Mouse (Mus musculus) heart, adult 2 months (tissue): ENCODE data around the gene Prmt1. TPM values are rescaled to one million over a fixed set of nuclear protein-coding genes. Genes with fewer than 3 reads are reported as not detected.

Source experiments
- DNase-seq, 2 experiments: peaks; one replicate each; pipeline ENCODE4 v3.0.0; 2021
- H3K27ac ChIP-seq: fragments of 200-600 bp; 2 replicates; pipeline ENCODE4 v1.8.1; 2022
- H3K27me3 ChIP-seq: fragments of 200-500 bp; 2 replicates; pipeline ENCODE4 v1.6.1; 2012; ENCODE audit warnings: mild to moderate bottlenecking, low read length, inconsistent platforms, mixed read lengths; ENCODE audit not compliant: control insufficient read depth, insufficient read depth
- H3K36me3 ChIP-seq: fragments of 200-500 bp; 2 replicates; pipeline ENCODE4 v1.6.1; 2012; ENCODE audit warnings: low read length, inconsistent platforms; ENCODE audit not compliant: control insufficient read depth, insufficient read depth
- H3K4me1 ChIP-seq: fragments of 200-500 bp; 2 replicates; pipeline ENCODE4 v1.6.1; 2011; ENCODE audit warnings: low read length; ENCODE audit not compliant: control insufficient read depth, insufficient read depth
- H3K4me3 ChIP-seq: fragments of 200-600 bp; 2 replicates; pipeline ENCODE4 v1.8.1; 2022
- H3K79me2 ChIP-seq: fragments of 200-500 bp; replicated peaks from 2 replicates; pipeline ENCODE4 v1.6.1; 2012; ENCODE audit warnings: mild to moderate bottlenecking, inconsistent platforms, low read length, moderate library complexity, mixed read lengths; ENCODE audit not compliant: control insufficient read depth, insufficient read depth
- H3K9ac ChIP-seq: fragments of 200-500 bp; 2 replicates; pipeline ENCODE4 v1.6.1; 2012; ENCODE audit warnings: low read depth, mild to moderate bottlenecking, control low read depth, inconsistent platforms, low read length, mixed read lengths
- CTCF ChIP-seq: fragments of 200-600 bp; IDR thresholded peaks from 2 replicates; pipeline ENCODE4 v1.8.1; 2022; ENCODE audit warnings: antibody characterized with exemption, mild to moderate bottlenecking, moderate library complexity
- EP300 ChIP-seq: fragments of 200-500 bp; IDR thresholded peaks from 2 replicates; pipeline ENCODE4 v1.6.1; 2011; ENCODE audit warnings: low read depth, low read length, control low read depth; ENCODE audit not compliant: insufficient read depth
- POLR2A ChIP-seq: fragments of 200-500 bp; IDR thresholded peaks from 2 replicates; pipeline ENCODE4 v1.6.1; 2011; ENCODE audit warnings: mild to moderate bottlenecking, low read depth, low read length, control low read depth; ENCODE audit not compliant: insufficient read depth
- WGBS: fragments of 180-500 bp; shearing (Covaris S2); methylation state at CpG from one replicate; pipeline ENCODE4 v1.1.7; 2018; 5-methylcytosine and 5-hydroxymethylcytosine counted together
- intact Hi-C: fragments of 180-260 bp; cut with DNase I; formaldehyde crosslinking; loops from one replicate; pipeline ENCODE4 v1.15.1; 2025
- polyA plus RNA-seq: library from polyadenylated mRNA; depleted of rRNA; stranded (reverse); fragments of >200 nt; gene quantifications from 2 replicates; pipeline ENCODE4 v1.2.3, GENCODE M21; 2012
- total RNA-seq, 2 experiments: library from RNA; stranded (reverse); gene quantifications; 2 replicates each; pipeline ENCODE4 v1.2.3; 2021

Gene Prmt1
- total and polyA plus RNA-seq, 3 experiments = 85.4 to 98.0 (median 96.7) TPM

DNA sequence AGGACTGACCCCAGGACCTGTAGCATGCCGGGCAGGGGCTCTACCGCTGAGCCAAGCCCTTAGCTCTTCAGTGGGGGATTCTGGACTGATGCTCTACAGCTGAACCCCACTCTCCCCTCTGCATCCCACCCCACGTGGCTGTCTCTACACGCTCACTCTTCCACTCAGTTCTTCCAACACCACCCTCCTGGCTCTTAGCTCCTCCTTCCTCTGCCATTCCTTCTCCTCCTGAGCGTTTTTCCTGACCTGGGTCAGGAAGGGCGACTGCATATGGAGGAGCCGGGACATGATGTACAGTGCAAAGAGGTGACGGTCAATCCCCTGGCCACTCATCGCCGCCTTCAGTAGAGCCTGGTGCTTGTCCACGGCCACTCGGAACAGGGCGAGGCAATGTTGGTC, 25.9 kb downstream of the Prmt1 start:
- Histone ChIP-seq H3K36me3 (no peaks in the 10 kb centered on the region), H3K79me2 (no peaks in the 10 kb centered on the region), H3K4me1 (no peaks in the 10 kb centered on the region; the same call in 1 of the 2 replicates), H3K27ac (no peak overlapping the region), H3K4me3 (no peak overlapping the region), H3K9ac (no peak overlapping the region), H3K27me3 (no peaks in the 10 kb centered on the region)
- 84% methylated on average over 13 of the region's 13 CpGs for WGBS
- TF ChIP-seq EP300 = no peak
- intact Hi-C loops = no loop called here
- DNase-seq = no peak

DNA sequence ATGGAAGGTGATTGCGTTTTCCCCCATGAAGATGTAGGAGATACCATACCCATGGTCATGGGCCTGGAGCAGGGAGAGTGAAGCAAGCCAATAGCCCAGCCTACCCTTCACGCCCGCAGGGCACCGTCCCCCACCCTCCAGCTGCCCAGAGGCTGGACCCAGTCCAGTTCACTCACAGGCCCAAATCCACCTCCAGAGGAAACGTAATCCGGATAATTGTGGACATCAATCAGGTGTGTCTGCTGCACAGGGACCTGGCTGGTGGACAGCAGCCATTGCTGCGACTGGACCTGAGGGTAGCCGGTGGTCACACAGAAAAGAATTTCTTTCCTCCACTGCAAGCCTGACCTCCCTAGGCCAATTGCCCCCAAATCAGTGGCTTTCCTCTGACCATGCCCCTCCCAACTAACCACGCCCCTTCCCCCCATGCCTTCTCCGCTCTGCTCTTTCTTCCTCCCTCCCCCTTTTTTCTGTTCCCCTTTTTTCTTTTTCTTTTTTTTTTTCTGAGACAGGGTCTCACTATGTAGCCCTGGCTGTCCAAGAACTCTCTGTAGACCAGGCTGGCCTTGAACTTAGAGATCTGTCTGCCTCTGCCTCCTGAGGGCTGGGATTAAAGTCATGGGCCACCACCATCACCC, 26.4 kb downstream of the Prmt1 start:
- H3K27me3 ChIP-seq = no peaks in the 10 kb centered on the region
- H3K4me3 ChIP-seq = no peak overlapping the region
- no peaks in the 10 kb centered on the region for H3K79me2 ChIP-seq
- H3K9ac ChIP-seq = no peak overlapping the region
- H3K27ac ChIP-seq = no peak overlapping the region
- H3K4me1 ChIP-seq = no peaks in the 10 kb centered on the region; the same call in 1 of the 2 replicates
- no peak for TF ChIP-seq EP300
- TF ChIP-seq CTCF = no peak
- no peak for TF ChIP-seq POLR2A
- no peak for DNase-seq
- intact Hi-C loops = loop anchor here (5.0 kb wide), 2 partner anchors 38 to 233 kb away; no protein-coding TSS in a partner anchor
- 82% methylated on average over 10 of the region's 10 CpGs for WGBS
- H3K36me3 ChIP-seq = no peaks in the 10 kb centered on the region

DNA sequence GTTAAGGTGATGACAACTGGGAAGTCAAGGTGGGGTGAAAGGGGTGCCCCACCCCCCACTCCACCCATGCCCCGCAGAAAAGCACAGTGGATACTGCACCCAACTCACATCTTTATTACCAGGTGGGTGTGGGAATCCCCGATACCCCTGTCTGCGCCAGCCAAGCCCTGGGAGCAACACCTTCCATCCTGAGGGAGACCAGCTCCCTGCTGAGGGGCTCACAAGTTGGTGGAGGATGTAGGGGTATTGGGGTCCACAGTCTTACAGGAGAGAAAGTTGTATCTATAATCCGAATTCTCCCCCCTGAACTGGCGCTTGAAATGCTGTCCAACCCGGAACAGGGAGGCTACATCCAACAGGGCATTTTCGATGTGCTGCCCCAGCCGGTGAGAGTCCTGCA, 27.1 kb downstream of the Prmt1 start:
- 70% methylated on average over 8 of the region's 8 CpGs for WGBS

DNA sequence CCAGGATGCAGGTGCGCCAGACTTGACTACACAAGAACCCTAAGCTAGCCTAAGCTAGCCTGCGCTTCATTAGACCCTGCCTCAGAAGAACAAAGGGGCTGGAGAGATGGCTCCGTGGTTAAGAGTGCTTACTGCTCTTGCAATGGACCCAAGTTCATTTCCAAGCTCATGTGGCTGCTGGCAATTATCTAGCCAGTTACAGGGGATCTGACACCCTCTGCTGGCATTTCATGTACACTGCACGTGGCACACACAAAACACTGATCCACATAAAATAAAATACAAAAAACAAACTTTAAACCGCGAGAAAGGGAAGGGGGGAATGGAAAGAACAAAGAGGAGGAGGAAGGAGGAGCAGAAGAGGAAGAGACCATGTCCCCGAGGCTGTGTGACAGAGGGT, 28.2 kb downstream of the Prmt1 start:
- Histone ChIP-seq H3K9ac (no peak overlapping the region), H3K36me3 (no peaks in the 10 kb centered on the region), H3K27ac (no peak overlapping the region), H3K4me1 (no peaks in the 10 kb centered on the region; the same call in 1 of the 2 replicates), H3K79me2 (no peaks in the 10 kb centered on the region), H3K27me3 (no peaks in the 10 kb centered on the region), H3K4me3 (no peak overlapping the region)
- TF ChIP-seq CTCF = peak; percentile 83
- no peak for TF ChIP-seq EP300
- TF ChIP-seq POLR2A = no peak
- peak in 1 of 2 experiments; percentile 52 for DNase-seq
- intact Hi-C loops = loop anchor here (5.0 kb wide), 2 partner anchors 36 to 231 kb away; no protein-coding TSS in a partner anchor
- WGBS = 45% methylated on average over 7 of the region's 7 CpGs

More for the DNA sequence above, 27.1 kb downstream of the Prmt1 start:
- TF ChIP-seq CTCF (no peak), EP300 (no peak), POLR2A (no peak)
- no peak overlapping the region for H3K4me3 ChIP-seq
- intact Hi-C loops = loop anchor here (5.0 kb wide), 2 partner anchors 37 to 232 kb away; no protein-coding TSS in a partner anchor
- no peaks in the 10 kb centered on the region for H3K79me2 ChIP-seq
- H3K9ac ChIP-seq = no peak overlapping the region
- no peak overlapping the region for H3K27ac ChIP-seq
- no peaks in the 10 kb centered on the region for H3K27me3 ChIP-seq
- no peak for DNase-seq
- H3K36me3 ChIP-seq = no peaks in the 10 kb centered on the region
- H3K4me1 ChIP-seq = no peaks in the 10 kb centered on the region; the same call in 1 of the 2 replicates

DNA sequence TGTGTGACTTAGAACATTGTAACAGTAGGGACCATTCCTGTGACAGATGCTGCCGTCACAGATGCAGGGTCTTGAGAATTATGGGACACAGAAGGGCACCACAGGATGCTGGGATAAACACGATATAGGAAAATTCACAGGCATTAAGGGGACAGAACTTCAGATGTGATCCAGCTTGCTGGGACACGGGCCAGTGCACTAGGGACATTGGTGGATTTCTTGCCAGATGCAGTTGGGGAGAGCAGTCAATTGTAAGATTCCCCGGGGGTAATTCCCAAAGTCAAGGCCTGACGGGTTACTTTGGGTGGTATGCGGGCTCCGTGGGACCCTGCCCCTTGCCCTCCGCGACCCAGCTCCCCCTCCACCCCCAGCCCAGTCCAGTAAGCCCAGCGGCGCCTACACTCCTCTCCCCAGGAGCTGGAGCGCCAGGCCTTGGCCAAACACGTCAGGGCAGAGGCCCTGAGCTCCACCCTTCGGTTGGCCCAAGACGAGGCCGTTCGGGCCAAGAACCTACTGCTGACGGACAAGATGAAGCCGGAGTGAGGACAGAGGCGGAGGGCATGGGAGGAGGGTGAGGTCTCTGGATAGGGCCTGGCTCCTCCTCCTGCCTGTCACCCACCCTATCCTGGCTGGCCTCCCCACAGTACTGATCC, 29.1 kb downstream of the Prmt1 start:
- 63% methylated on average over 20 of the region's 20 CpGs for WGBS
- H3K79me2 ChIP-seq = no peaks in the 10 kb centered on the region
- H3K4me1 ChIP-seq = peaks cover 1% of the 10 kb centered on the region
- no peak overlapping the region for H3K4me3 ChIP-seq
- no peaks in the 10 kb centered on the region for H3K27me3 ChIP-seq
- H3K9ac ChIP-seq = no peak overlapping the region
- peak overlapping the region; percentile 36; the same call in 1 of the 2 replicates for H3K27ac ChIP-seq
- TF ChIP-seq CTCF (no peak), POLR2A (no peak), EP300 (no peak)
- no peaks in the 10 kb centered on the region for H3K36me3 ChIP-seq
- intact Hi-C loops = loop anchor here (5.0 kb wide), 2 partner anchors 35 to 230 kb away; no protein-coding TSS in a partner anchor
- DNase-seq = peak; percentile 71 to 80

DNA sequence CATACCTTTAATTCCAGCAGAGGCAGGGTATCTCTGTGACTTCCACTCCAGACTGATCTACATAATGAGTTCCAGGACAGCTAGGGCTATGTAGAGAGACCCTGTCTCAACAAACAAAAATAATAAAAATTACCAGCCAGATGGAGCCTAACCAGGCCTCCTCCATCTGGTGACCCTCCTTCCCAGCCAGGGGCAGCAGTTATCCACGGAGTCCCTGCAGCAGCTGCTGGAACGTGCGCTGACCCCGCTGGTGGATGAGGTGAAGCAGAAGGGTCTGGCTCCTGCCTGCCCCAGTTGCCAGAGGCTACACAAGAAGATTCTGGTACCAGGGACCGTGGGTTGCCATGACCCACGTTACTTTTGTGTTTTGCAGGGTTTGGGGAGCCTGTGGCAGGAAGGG, 30.1 kb downstream of the Prmt1 start:
- TF ChIP-seq POLR2A (no peak), EP300 (no peak), CTCF (no peak)
- Histone ChIP-seq H3K36me3 (no peaks in the 10 kb centered on the region), H3K9ac (no peak overlapping the region), H3K4me3 (no peak overlapping the region), H3K27me3 (no peaks in the 10 kb centered on the region), H3K4me1 (peaks cover 1% of the 10 kb centered on the region), H3K27ac (no peak overlapping the region), H3K79me2 (no peaks in the 10 kb centered on the region)
- intact Hi-C loops = loop anchor here (5.0 kb wide), 2 partner anchors 34 to 229 kb away; no protein-coding TSS in a partner anchor
- WGBS = 73% methylated on average over 6 of the region's 6 CpGs
- DNase-seq = no peak
